Mouse (Mus musculus) cerebellum, adult 2 months (tissue): ENCODE data around the gene Slc6a13.

Source experiments
- CTCF ChIP-seq: fragments of 200-500 bp; IDR thresholded peaks from 2 replicates; pipeline ENCODE4 v1.5.1; 2011; ENCODE audit warnings: low read depth, mild to moderate bottlenecking, control low read depth, low read length, moderate library complexity, borderline replicate concordance; ENCODE audit not compliant: insufficient read depth
- POLR2A ChIP-seq: fragments of 200-500 bp; IDR thresholded peaks from 2 replicates; pipeline ENCODE4 v1.6.1; 2011; ENCODE audit warnings: low read length, control low read depth, borderline replicate concordance; ENCODE audit not compliant: insufficient read depth

DNA sequence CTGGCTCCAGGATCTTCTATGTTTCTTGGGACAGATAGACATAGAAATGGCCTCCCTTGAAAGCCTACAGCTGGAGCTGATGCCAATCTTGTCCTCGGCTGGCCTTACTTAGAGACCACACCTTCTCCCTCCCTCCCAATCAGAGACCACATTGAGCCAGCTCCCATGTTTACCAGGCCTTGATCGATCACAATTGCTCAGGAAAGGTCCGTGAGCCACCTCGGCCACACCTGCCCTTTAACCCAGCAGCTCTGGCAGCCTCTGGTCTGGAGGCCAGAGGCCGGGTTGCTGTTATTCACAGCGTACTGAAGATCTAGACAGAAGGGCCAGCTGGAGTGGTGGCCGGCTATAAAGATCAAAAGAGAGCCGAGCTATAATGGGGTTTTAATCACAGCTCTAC lies 46.4 kb downstream of the Slc6a13 start:
- TF ChIP-seq CTCF (no peak), POLR2A (no peak)
